Mouse (Mus musculus) pancreas, adult 10 weeks (tissue): ENCODE data around the gene BC048403. TPM values are rescaled to one million over a fixed set of nuclear protein-coding genes. Genes with fewer than 3 reads are reported as not detected.

Experiments
- polyA plus RNA-seq: library from polyadenylated mRNA; stranded (reverse); fragments of 350-450 nt; fragmentation: Illumina TruSeq; extraction: RNeasy Lipid Tissue Mini Kit (QIAGEN cat#74804); gene quantifications from one replicate; pipeline ENCODE4 v1.2.3, GENCODE M21; 2015; ENCODE audit warnings: low read depth, low replicate concordance; ENCODE audit not compliant: insufficient read depth

BC048403 gene
- 0.85 TPM for polyA plus RNA-seq

GRCm38 (mm10) chr10:121739548-121740505 is at the start of gene BC048403:
TSS of gene BC048403 (plus strand) at chr10:121739937.

Other genes with a start within 250 kb of the BC048403 start
- 10.8 TPM for gene Tbk1, start 153.2 kb upstream of the BC048403 start, polyA plus RNA-seq
- 24.4 TPM for gene Xpot, start 113.6 kb upstream of the BC048403 start, polyA plus RNA-seq
- gene D930020B18Rik, start 98.3 kb upstream of the BC048403 start, polyA plus RNA-seq = 0.70 TPM